Mouse (Mus musculus) cortical plate, adult 2 months (tissue): ENCODE results near the gene Doc2b. TPM values are rescaled to one million over a fixed set of nuclear protein-coding genes. Genes with fewer than 3 reads are reported as not detected.

Experiments
- H3K27ac ChIP-seq: fragments of 200-500 bp; 2 replicates; pipeline ENCODE4 v1.5.1; 2012; ENCODE audit warnings: low read length, control low read depth, inconsistent platforms; ENCODE audit not compliant: insufficient read depth
- H3K4me1 ChIP-seq: fragments of 200-500 bp; 2 replicates; pipeline ENCODE4 v1.6.1; 2011; ENCODE audit warnings: low read length; ENCODE audit not compliant: control insufficient read depth, insufficient read depth
- H3K4me3 ChIP-seq: fragments of 200-500 bp; 2 replicates; pipeline ENCODE4 v1.5.1; 2011; ENCODE audit warnings: mild to moderate bottlenecking, low read length, control low read depth; ENCODE audit not compliant: insufficient read depth
- POLR2A ChIP-seq: fragments of 200-500 bp; IDR thresholded peaks from 2 replicates; pipeline ENCODE4 v1.6.1; 2011; ENCODE audit warnings: mild to moderate bottlenecking, low read length, control low read depth; ENCODE audit not compliant: insufficient read depth; ENCODE audit errors: extremely low read depth
- polyA plus RNA-seq: library from polyadenylated mRNA; depleted of rRNA; stranded (reverse); fragments of >200 nt; gene quantifications from 2 replicates; pipeline ENCODE4 v1.2.3, GENCODE M21; 2012; rRNA removed

Gene Doc2b
- polyA plus RNA-seq, 1 experiment: 7.9 TPM

- no peak for TF ChIP-seq POLR2A
- H3K4me1 ChIP-seq: no peaks in the 10 kb centered on the region
These were observed 73.5 kb downstream of the Doc2b start for GRCm38 (mm10) chr11:75722339-75722738.

More at GRCm38 (mm10) chr11:75722339-75722738, 73.5 kb downstream of the Doc2b start:
- H3K27ac ChIP-seq: no peak overlapping the region
- H3K4me3 ChIP-seq: no peak overlapping the region

Other genes with a start within 250 kb of the Doc2b start
- 259 TPM in 2 replicates for gene Pitpna, start 208.0 kb downstream of the Doc2b start, polyA plus RNA-seq
- gene Inpp5k, start 165.1 kb downstream of the Doc2b start, polyA plus RNA-seq: 66.1 and 68.9 TPM in 2 replicates
- gene Myo1c, start 145.5 kb downstream of the Doc2b start, polyA plus RNA-seq: 17.7 and 19.0 TPM in 2 replicates
- gene Crk, start 116.8 kb downstream of the Doc2b start, polyA plus RNA-seq: 80.5 and 82.5 TPM in 2 replicates
- 955 and 987 TPM in 2 replicates for gene Ywhae, start 63.2 kb downstream of the Doc2b start, polyA plus RNA-seq
- gene Rph3al, start 142.4 kb upstream of the Doc2b start, polyA plus RNA-seq: 1.7 and 2.5 TPM in 2 replicates
- gene 1700016K19Rik, start 203.9 kb upstream of the Doc2b start, polyA plus RNA-seq: 9.3 and 10.0 TPM in 2 replicates
- 8.1 and 8.9 TPM in 2 replicates for gene Rflnb, start 231.7 kb upstream of the Doc2b start, polyA plus RNA-seq